Mouse (Mus musculus): ENCODE measurements at regions not wholly inside any gene's neighbourhood (a gene's known extent, or its start where the extent isn't known, plus 50 kb on each side); places are given as distances from the start of the nearest gene placed in this dataset.

- TF ChIP-seq CHD2 (IDR thresholded peaks at IDR 0.05; ENCODE audit: low read depth, low read length) = no peak
- no peak for TF ChIP-seq ZC3H11A (IDR thresholded peaks at IDR 0.05; ENCODE audit: borderline replicate concordance, low read depth, low read length)
- TF ChIP-seq HCFC1 (IDR thresholded peaks at IDR 0.05; ENCODE audit: borderline replicate concordance, insufficient read depth, low read length) = no peak
Measured at GRCm38 (mm10) chr12:15586706-15587442, 229.8 kb downstream of the Trib2 start.
